Mouse (Mus musculus) Muller cell, postnatal 12 days (primary cell): ENCODE data around the gene Trak2.
"Not testable (repeated sequence)": the region's sequence is repeated elsewhere in the genome, so short reads cannot be mapped to it uniquely, and the experiment has no call there.

Experiments
- DNase-seq: peaks from one replicate; pipeline ENCODE4 v3.0.0-alpha.2; 2015; ENCODE audit errors: inconsistent ontology term

Trak2 gene

GRCm38 (mm10) chr1:58889826-58890546, 83.2 kb downstream of the Trak2 start:
- no peak for DNase-seq

GRCm38 (mm10) chr1:58885646-58886045, 87.6 kb downstream of the Trak2 start:
- no peak for DNase-seq

DNA sequence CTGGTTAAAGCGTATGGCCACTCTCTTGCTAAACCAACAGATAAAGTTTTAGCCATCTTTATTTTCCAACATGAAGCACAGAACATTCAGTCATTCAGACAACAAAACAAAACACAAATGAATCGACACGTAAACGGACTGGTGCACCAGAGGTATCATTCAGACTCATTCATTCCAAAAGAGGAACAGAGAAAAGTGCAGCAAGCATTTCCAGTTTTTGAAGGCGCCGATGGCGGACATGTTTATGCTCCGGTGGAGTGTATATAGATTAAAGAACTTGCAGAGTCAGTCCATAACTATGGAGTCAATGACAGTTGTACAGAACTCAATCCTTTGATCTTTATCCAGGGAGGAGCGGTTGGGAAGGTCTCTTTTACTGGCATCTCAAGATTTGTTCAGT, 90.0 kb downstream of the Trak2 start:
- not testable (repeated sequence) for DNase-seq

GRCm38 (mm10) chr1:58879291-58879690, 93.9 kb downstream of the Trak2 start:
- DNase-seq = not testable (repeated sequence)

DNA sequence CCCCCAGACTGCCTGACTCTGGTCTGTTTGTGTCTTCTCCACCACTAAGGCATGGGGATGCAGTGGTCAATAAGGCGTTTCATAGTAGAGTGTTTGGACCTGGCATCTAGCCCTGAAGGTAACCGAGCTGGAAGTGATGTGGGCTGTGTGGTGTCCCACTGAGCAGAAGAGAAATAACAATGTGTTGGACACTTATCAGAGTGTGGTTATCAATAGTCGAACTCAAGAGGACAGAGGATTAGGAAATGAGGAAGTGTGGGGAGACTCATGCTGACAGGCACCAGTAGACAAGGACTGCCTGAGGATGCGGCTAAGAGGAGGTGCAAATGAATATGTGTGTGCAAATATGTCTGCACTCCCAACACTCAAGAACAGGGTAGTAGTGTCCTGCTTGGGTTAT, 96.7 kb downstream of the Trak2 start:
- not testable (repeated sequence) for DNase-seq

GRCm38 (mm10) chr1:58860586-58860985, 112.6 kb downstream of the Trak2 start:
- not testable (repeated sequence) for DNase-seq

DNA sequence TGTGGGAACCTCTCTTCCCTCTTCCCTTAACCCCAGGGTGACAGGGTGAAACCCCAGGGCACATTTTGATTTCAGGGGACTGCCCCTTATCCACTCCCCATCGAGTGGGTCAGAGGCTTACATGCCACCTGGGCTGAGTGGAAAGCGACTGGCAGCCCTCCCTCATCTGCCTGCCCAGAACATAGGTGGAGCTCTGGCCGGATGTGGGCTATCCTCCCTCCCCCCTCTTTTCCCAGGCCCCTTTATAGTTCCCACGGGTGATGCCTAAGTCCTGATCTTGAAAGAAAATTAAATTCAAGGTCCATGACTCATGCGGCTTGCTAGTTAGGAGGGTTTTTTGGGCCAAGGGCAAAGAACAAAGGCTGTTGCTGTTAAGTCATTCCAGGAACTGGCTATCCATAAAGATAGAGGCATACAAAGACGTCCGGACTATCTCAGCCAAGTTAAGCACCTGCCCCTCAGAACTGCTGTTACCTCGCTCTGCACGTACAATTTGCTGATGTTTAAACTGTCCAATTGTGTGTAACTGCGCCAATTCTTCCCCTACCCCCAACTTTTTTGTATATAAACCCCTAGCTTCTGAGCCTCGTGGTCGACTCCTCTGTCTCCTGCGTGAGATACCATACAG, 113.4 kb downstream of the Trak2 start:
- DNase-seq = peak; percentile 86

DNA sequence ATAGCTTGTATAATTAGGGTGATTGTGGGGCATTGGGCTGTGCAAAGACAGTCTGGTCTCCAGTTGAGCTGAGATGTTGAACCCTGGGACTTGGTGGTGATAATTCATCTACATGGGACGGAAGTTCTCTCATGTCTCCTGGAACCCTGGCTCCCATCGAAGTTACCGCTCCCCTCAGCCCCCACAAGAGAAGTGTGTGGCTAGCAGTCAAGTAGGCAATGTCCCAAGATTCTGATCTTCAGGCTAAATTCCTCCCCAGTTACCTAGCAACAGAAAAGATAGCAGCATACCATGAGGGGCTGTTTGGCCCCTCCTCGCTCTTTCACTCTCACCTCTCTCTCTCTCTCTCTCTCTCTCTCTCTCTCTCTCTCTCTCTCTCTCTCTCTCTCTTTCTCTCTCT, 114.1 kb downstream of the Trak2 start:
- DNase-seq = peak; percentile 26

- peak; percentile 57 for DNase-seq
These were observed 116.4 kb downstream of the Trak2 start for GRCm38 (mm10) chr1:58856811-58857210.
